Mouse (Mus musculus): Measurements from ENCODE around the gene Wrap53.
"Not testable (repeated sequence)": the region's sequence is repeated elsewhere in the genome, so short reads cannot be mapped to it uniquely, and the experiment has no call there.

The Wrap53 gene

GRCm38 (mm10) chr11:69532480-69533150, 47.4 kb downstream of the Wrap53 start:
- no peak for DNase-seq (ENCODE audit: low spot score in 2 of 2)

GRCm38 (mm10) chr11:69530755-69531154, 49.3 kb downstream of the Wrap53 start:
- DNase-seq (ENCODE audit: low spot score in 2 of 2), result not testable (repeated sequence)

GRCm38 (mm10) chr11:69530281-69530680, 49.8 kb downstream of the Wrap53 start:
- DNase-seq (ENCODE audit: low spot score in 2 of 2), result not testable (repeated sequence)

GRCm38 (mm10) chr11:69528031-69528390, 52.0 kb downstream of the Wrap53 start:
- no peak for DNase-seq (ENCODE audit: low spot score in 2 of 2)

GRCm38 (mm10) chr11:69527098-69528030, 52.7 kb downstream of the Wrap53 start:
- DNase-seq (ENCODE audit: low spot score in 2 of 2), result peak in 1 of 2 experiments; percentile 22

- no peak for DNase-seq (ENCODE audit: low spot score in 2 of 2)
Measured at GRCm38 (mm10) chr11:69526631-69527030, 53.4 kb downstream of the Wrap53 start.

GRCm38 (mm10) chr11:69525661-69526060, 54.4 kb downstream of the Wrap53 start:
- DNase-seq (ENCODE audit: low spot score in 2 of 2), result no peak

- DNase-seq (ENCODE audit: low spot score in 2 of 2), result no peak
Measured at GRCm38 (mm10) chr11:69523651-69524050, 56.4 kb downstream of the Wrap53 start.

- no peak for DNase-seq (ENCODE audit: low spot score in 2 of 2)
Measured at GRCm38 (mm10) chr11:69521526-69522149, 58.4 kb downstream of the Wrap53 start.

- no peak for DNase-seq (ENCODE audit: low spot score in 2 of 2)
Measured at GRCm38 (mm10) chr11:69519976-69520375, 60.1 kb downstream of the Wrap53 start.

- no peak for DNase-seq (ENCODE audit: low spot score in 2 of 2)
Measured at GRCm38 (mm10) chr11:69516661-69517060, 63.4 kb downstream of the Wrap53 start.

- no peak for DNase-seq (ENCODE audit: low spot score in 2 of 2)
Measured at GRCm38 (mm10) chr11:69516151-69516640, 63.9 kb downstream of the Wrap53 start.

- peak in 1 of 2 experiments; percentile 50 for DNase-seq (ENCODE audit: low spot score in 2 of 2)
Measured at GRCm38 (mm10) chr11:69513840-69514239, 66.2 kb downstream of the Wrap53 start.

Measured in left cerebral cortex, adult 9 months (tissue).